Mouse (Mus musculus) retina, adult 2 months (tissue): Measurements from ENCODE around the gene Slc7a10.

Experiments
- DNase-seq: peaks from one replicate; pipeline ENCODE4 v3.0.0-alpha.2; 2012; ENCODE audit warnings: low read depth, low spot score

Gene Slc7a10

GRCm38 (mm10) chr7:35185889-35186569, at the start of gene Slc7a10:
Gene Slc7a10, plus strand, starts transcription at chr7:35186385.
- no peak for DNase-seq

- no peak for DNase-seq
Observed at GRCm38 (mm10) chr7:35137524-35137923, 48.7 kb upstream of the Slc7a10 start.

GRCm38 (mm10) chr7:35138481-35138880, 47.7 kb upstream of the Slc7a10 start:
- DNase-seq, result no peak

- DNase-seq, result no peak
Observed at GRCm38 (mm10) chr7:35139880-35140279, 46.3 kb upstream of the Slc7a10 start.

- no peak for DNase-seq
Observed at GRCm38 (mm10) chr7:35141519-35141918, 44.7 kb upstream of the Slc7a10 start.

- no peak for DNase-seq
Observed at GRCm38 (mm10) chr7:35142522-35142921, 43.7 kb upstream of the Slc7a10 start.

GRCm38 (mm10) chr7:35143864-35144618, 42.1 kb upstream of the Slc7a10 start:
- no peak for DNase-seq

- DNase-seq, result no peak
Observed at GRCm38 (mm10) chr7:35145068-35145467, 41.1 kb upstream of the Slc7a10 start.

GRCm38 (mm10) chr7:35146269-35146668, 39.9 kb upstream of the Slc7a10 start:
- DNase-seq, result no peak

GRCm38 (mm10) chr7:35149616-35150433, 36.4 kb upstream of the Slc7a10 start:
- no peak for DNase-seq

GRCm38 (mm10) chr7:35150860-35151259, 35.3 kb upstream of the Slc7a10 start:
- DNase-seq, result no peak

- DNase-seq, result no peak
Observed at GRCm38 (mm10) chr7:35154449-35154848, 31.7 kb upstream of the Slc7a10 start.

- DNase-seq, result no peak
Observed at GRCm38 (mm10) chr7:35156561-35157477, 29.4 kb upstream of the Slc7a10 start.

GRCm38 (mm10) chr7:35157512-35157911, 28.7 kb upstream of the Slc7a10 start:
- DNase-seq, result no peak

- no peak for DNase-seq
Observed at GRCm38 (mm10) chr7:35162443-35162842, 23.7 kb upstream of the Slc7a10 start.

GRCm38 (mm10) chr7:35163600-35163999, 22.6 kb upstream of the Slc7a10 start:
- DNase-seq, result no peak

- no peak for DNase-seq
Observed at GRCm38 (mm10) chr7:35164131-35164530, 22.1 kb upstream of the Slc7a10 start.

- DNase-seq, result no peak
Observed at GRCm38 (mm10) chr7:35166988-35167387, 19.2 kb upstream of the Slc7a10 start.

GRCm38 (mm10) chr7:35167925-35168324, 18.3 kb upstream of the Slc7a10 start:
- no peak for DNase-seq

- peak; percentile 33 for DNase-seq
Observed at GRCm38 (mm10) chr7:35169341-35169740, 16.8 kb upstream of the Slc7a10 start.

GRCm38 (mm10) chr7:35171867-35172382, 14.3 kb upstream of the Slc7a10 start:
- peak; percentile 52 for DNase-seq
